Mouse (Mus musculus): ENCODE measurements at regions not wholly inside any gene's neighbourhood (a gene's known extent, or its start where the extent isn't known, plus 50 kb on each side); places are given as distances from the start of the nearest gene placed in this dataset.

- TF ChIP-seq CTCF (IDR thresholded peaks at IDR 0.05) (no peak), EP300 (IDR thresholded peaks at IDR 0.05) (no peak)
These were observed 144.5 kb upstream of the Inhba start for GRCm38 (mm10) chr13:15867046-15867561.
